Comparison of ENCODE assay signal across 8 mouse cellular contexts in genomic region chr16:11066029-11066832, GRCm38 (mm10). TPM values are rescaled to one million over a fixed set of nuclear protein-coding genes. Genes with fewer than 3 reads are reported as not detected.
A peak's percentile ranks its signal among the peaks of the same experiment; 100 is the strongest.
DNase-seq lines count a peak whose midpoint lies in the region; ATAC-seq and TF ChIP-seq lines count a peak whose summit lies in the region.

Litaf (minus strand) TSS chr16:11066157.

- H3K27ac ChIP-seq in bone marrow macrophage, adult 2 months (ENCODE audit: insufficient read depth, low read depth, low read length) = no peak within 1 kb of the TSS
- H3K27ac ChIP-seq in embryonic fibroblast, embryonic 13.5 days (ENCODE audit: insufficient read depth, low read length) = peak within 1 kb of the TSS; percentile 24
- peak within 1 kb of the TSS; percentile 92 for H3K27ac ChIP-seq in kidney, embryonic 14.5 days (ENCODE audit: low read depth, low read length)
- peak within 1 kb of the TSS; percentile 93 for H3K27ac ChIP-seq in limb, embryonic 15.5 days

- H3K36me3 ChIP-seq in kidney, embryonic 14.5 days (ENCODE audit: control insufficient read depth, insufficient read depth, low read length) = peaks cover 3% of the 10 kb centered on the region; the same call in 1 of the 2 replicates
- 0 out of 2 replicates have a peak, but pooled peaks cover under 1% of the 10 kb centered on the region for H3K36me3 ChIP-seq in limb, embryonic 15.5 days

- no peak for TF ChIP-seq CTCF in bone marrow macrophage, adult 2 months (IDR thresholded peaks at IDR 0.05; ENCODE audit: low read depth, low read length)
- no peak for TF ChIP-seq CTCF in embryonic fibroblast, embryonic 13.5 days (IDR thresholded peaks at IDR 0.05; ENCODE audit: borderline replicate concordance, insufficient read depth, low read length)

- TF ChIP-seq POLR2A in bone marrow macrophage, adult 2 months (IDR thresholded peaks at IDR 0.05; ENCODE audit: borderline replicate concordance, low read depth, low read length) = no peak; the same call in 1 of the 2 replicates
- peak; percentile 87 for TF ChIP-seq POLR2A in embryonic fibroblast, embryonic 13.5 days (IDR thresholded peaks at IDR 0.05; ENCODE audit: low read depth, low read length)

- peak within 1 kb of the TSS; percentile 75 for H3K4me2 ChIP-seq in kidney, embryonic 14.5 days (replicated peaks; ENCODE audit: low read depth, low read length)
- H3K4me2 ChIP-seq in limb, embryonic 15.5 days = peak within 1 kb of the TSS; percentile 74

- H3K4me1 ChIP-seq in bone marrow macrophage, adult 2 months (ENCODE audit: control insufficient read depth, insufficient read depth, low read length) = peaks cover 33% of the 10 kb centered on the region
- H3K4me1 ChIP-seq in embryonic fibroblast, embryonic 13.5 days (ENCODE audit: control insufficient read depth, insufficient read depth, low read length) = peaks cover 12% of the 10 kb centered on the region; the same call in 1 of the 2 replicates
- H3K4me1 ChIP-seq in kidney, embryonic 14.5 days (ENCODE audit: control insufficient read depth, insufficient read depth, low read length) = peaks cover 42% of the 10 kb centered on the region
- peaks cover 59% of the 10 kb centered on the region for H3K4me1 ChIP-seq in limb, embryonic 15.5 days

- peak within 1 kb of the TSS; percentile 66 for H3K4me3 ChIP-seq in bone marrow macrophage, adult 2 months (ENCODE audit: insufficient read depth, low read length)
- peak within 1 kb of the TSS; percentile 53 for H3K4me3 ChIP-seq in embryonic fibroblast, embryonic 13.5 days (ENCODE audit: insufficient read depth, low read length)
- H3K4me3 ChIP-seq in kidney, embryonic 14.5 days (ENCODE audit: low read length) = peak within 1 kb of the TSS; percentile 67
- H3K4me3 ChIP-seq in limb, embryonic 15.5 days = peak within 1 kb of the TSS; percentile 92

- H3K9ac ChIP-seq in kidney, embryonic 14.5 days (ENCODE audit: low read depth, low read length) = peak within 1 kb of the TSS; percentile 89
- peak within 1 kb of the TSS; percentile 95 for H3K9ac ChIP-seq in limb, embryonic 15.5 days

- ATAC-seq in kidney, embryonic 14.5 days (ENCODE audit: low FRiP score, low TSS enrichment) = peak; percentile 98
- peak; percentile 95 for ATAC-seq in limb, embryonic 15.5 days (ENCODE audit: insufficient number of reproducible peaks, low FRiP score, low TSS enrichment, low read depth)

- no peaks in the 10 kb centered on the region for H3K27me3 ChIP-seq in kidney, embryonic 14.5 days (ENCODE audit: control insufficient read depth, insufficient read depth, low read length)
- H3K27me3 ChIP-seq in limb, embryonic 15.5 days = no peaks in the 10 kb centered on the region

- WGBS in kidney, embryonic 14.5 days = under 1% methylated on average over 71 of the region's 78 CpGs
- WGBS in limb, embryonic 15.5 days = under 1% methylated on average over 71 of the region's 78 CpGs

- peak; percentile 92 for DNase-seq in A20 (ENCODE audit: low read depth, low spot score)
- DNase-seq in heart, adult 9 months (ENCODE audit: low spot score in 2 of 2) = peak; percentile 97
- DNase-seq in monocyte, adult 2 months (ENCODE audit: low read depth in 1 of 2, low spot score in 2 of 2) = peak; percentile 77 to 82
- DNase-seq in spleen, postnatal 36 days (ENCODE audit: low spot score in 2 of 2) = peak; percentile 98

- H3K9me3 ChIP-seq in kidney, embryonic 14.5 days (ENCODE audit: control insufficient read depth, low read length) = no peaks in the 10 kb centered on the region
- no peaks in the 10 kb centered on the region for H3K9me3 ChIP-seq in limb, embryonic 15.5 days

RNA-seq across cellular contexts. Expression of gene Litaf, which starts in this region (rescaled TPM):
- polyA plus RNA-seq in bone marrow macrophage, adult 2 months (2012; ENCODE audit: insufficient read depth, insufficient read length, missing spikeins) = 218 and 241 TPM in 2 replicates
- 88.1 and 97.9 TPM in 2 replicates for polyA plus RNA-seq in embryonic fibroblast, embryonic 13.5 days (2011; ENCODE audit: insufficient read length, low read depth, missing spikeins)
- 104 and 121 TPM in 2 replicates for polyA plus RNA-seq in kidney, embryonic 14.5 days (2014; fragmentation: Nextera tagmentation; extraction: Ambion mirVana)
- 113 and 120 TPM in 2 replicates for polyA plus RNA-seq in limb, embryonic 15.5 days (2015; fragmentation: Nextera tagmentation; extraction: Ambion mirVana)
